In the genomic region with DNA sequence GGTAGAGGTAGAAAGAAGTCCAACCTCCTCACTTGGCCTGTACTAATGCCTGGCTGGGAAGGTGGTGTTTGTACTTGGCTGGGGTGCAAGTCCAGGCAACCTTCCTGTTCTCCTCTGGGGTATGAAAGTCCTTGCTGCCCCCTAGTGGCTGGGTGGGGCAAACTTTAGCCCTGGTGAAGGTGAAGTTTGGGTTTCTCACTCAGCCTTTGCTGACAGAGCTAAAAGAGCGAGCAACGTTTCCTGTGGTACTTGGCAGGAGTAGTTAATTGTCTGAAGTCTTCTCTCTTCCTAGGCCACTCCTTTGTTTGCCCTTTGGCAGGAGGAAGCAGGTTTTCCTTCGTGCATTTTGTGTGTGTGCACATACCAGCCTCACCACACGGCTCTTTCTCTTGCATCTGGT, we compare ENCODE assay signal across 8 mouse cellular contexts. TPM values are rescaled to one million over a fixed set of nuclear protein-coding genes. Genes with fewer than 3 reads are reported as not detected.
DNase-seq lines count a peak whose midpoint lies in the region; ATAC-seq and TF ChIP-seq lines count a peak whose summit lies in the region.

No protein-coding gene starts in this region.

- H3K9me3 ChIP-seq in midbrain, postnatal 0 days (ENCODE audit: low read length), result no peaks in the 10 kb centered on the region
- no peaks in the 10 kb centered on the region for H3K9me3 ChIP-seq in midbrain, embryonic 14.5 days (ENCODE audit: control insufficient read depth, low read length)
- no peaks in the 10 kb centered on the region for H3K9me3 ChIP-seq in forebrain, embryonic 11.5 days (ENCODE audit: control insufficient read depth, low read length)

- H3K9ac ChIP-seq in midbrain, postnatal 0 days (replicated peaks; ENCODE audit: low read length, poor library complexity, severe bottlenecking), result no peak overlapping the region
- H3K9ac ChIP-seq in midbrain, embryonic 14.5 days (replicated peaks; ENCODE audit: low read length), result no peak overlapping the region
- no peak overlapping the region for H3K9ac ChIP-seq in forebrain, embryonic 11.5 days (ENCODE audit: low read length)

- H3K4me2 ChIP-seq in midbrain, postnatal 0 days (ENCODE audit: low read depth, low read length, poor library complexity, severe bottlenecking), result no peak overlapping the region
- H3K4me2 ChIP-seq in midbrain, embryonic 14.5 days (ENCODE audit: low read length), result no peak overlapping the region
- no peak overlapping the region for H3K4me2 ChIP-seq in forebrain, embryonic 11.5 days (ENCODE audit: low read depth, low read length, severe bottlenecking)

- H3K4me1 ChIP-seq in midbrain, postnatal 0 days (ENCODE audit: insufficient read depth, low read length), result no peaks in the 10 kb centered on the region
- peaks cover 8% of the 10 kb centered on the region; the same call in 1 of the 2 replicates for H3K4me1 ChIP-seq in midbrain, embryonic 14.5 days (ENCODE audit: control insufficient read depth, insufficient read depth, low read length)
- no peaks in the 10 kb centered on the region for H3K4me1 ChIP-seq in forebrain, embryonic 11.5 days (replicated peaks; ENCODE audit: control insufficient read depth, insufficient read depth, low read length)

- H3K36me3 ChIP-seq in midbrain, postnatal 0 days (ENCODE audit: insufficient read depth, low read length), result no peaks in the 10 kb centered on the region
- no peaks in the 10 kb centered on the region for H3K36me3 ChIP-seq in midbrain, embryonic 14.5 days (ENCODE audit: control insufficient read depth, insufficient read depth, low read length)
- no peaks in the 10 kb centered on the region for H3K36me3 ChIP-seq in splenic B cell, adult 2 months (ENCODE audit: control insufficient read depth, insufficient read depth, low read length, poor library complexity, severe bottlenecking)
- H3K36me3 ChIP-seq in forebrain, embryonic 11.5 days (ENCODE audit: control insufficient read depth, insufficient read depth, low read length), result no peaks in the 10 kb centered on the region

- peak; percentile 52 for TF ChIP-seq CTCF in midbrain, postnatal 0 days (IDR thresholded peaks at IDR 0.05)
- TF ChIP-seq CTCF in layer of hippocampus, adult 2 months (conservative IDR thresholded peaks at IDR 0.05), result peak; percentile 83

- WGBS in midbrain, postnatal 0 days, result 58% methylated on average over 4 of the region's 4 CpGs
- 56% methylated on average over 4 of the region's 4 CpGs for WGBS in midbrain, embryonic 14.5 days
- WGBS in forebrain, embryonic 11.5 days, result 54% methylated on average over 4 of the region's 4 CpGs

- DNase-seq in midbrain, postnatal 0 days (ENCODE audit: low spot score), result no peak
- DNase-seq in midbrain, embryonic 14.5 days, result no peak
- peak; percentile 59 to 85 for DNase-seq in adrenal gland, adult (ENCODE audit: inconsistent age in 2 of 2, low spot score in 1 of 2)
- DNase-seq in gastrocnemius, adult 8-10 months (ENCODE audit: low spot score in 2 of 2), result peak; percentile 41
- DNase-seq in layer of hippocampus, adult 2 months (ENCODE audit: low spot score in 2 of 2), result peak; percentile 12 to 53
- DNase-seq in lung, postnatal 4 days, result peak; percentile 64 to 73
- DNase-seq in splenic B cell, adult 2 months (ENCODE audit: low read depth, low spot score), result peak; percentile 84
- DNase-seq in forebrain, embryonic 11.5 days (ENCODE audit: low spot score), result no peak

- H3K27me3 ChIP-seq in midbrain, postnatal 0 days (ENCODE audit: insufficient read depth, low read length), result no peaks in the 10 kb centered on the region
- H3K27me3 ChIP-seq in midbrain, embryonic 14.5 days (ENCODE audit: control insufficient read depth, insufficient read depth, low read length), result no peaks in the 10 kb centered on the region
- no peaks in the 10 kb centered on the region for H3K27me3 ChIP-seq in splenic B cell, adult 2 months (ENCODE audit: control insufficient read depth, insufficient read depth, low read length, poor library complexity, severe bottlenecking)
- H3K27me3 ChIP-seq in forebrain, embryonic 11.5 days (ENCODE audit: control insufficient read depth, insufficient read depth, low read length), result no peaks in the 10 kb centered on the region

- no peak for ATAC-seq in midbrain, postnatal 0 days (ENCODE audit: low FRiP score)
- ATAC-seq in midbrain, embryonic 14.5 days (ENCODE audit: low FRiP score, low TSS enrichment), result no peak
- no peak for ATAC-seq in forebrain, embryonic 11.5 days (replicated peaks; ENCODE audit: low FRiP score)

- no peak overlapping the region for H3K4me3 ChIP-seq in midbrain, postnatal 0 days (ENCODE audit: low read depth, low read length)
- no peak overlapping the region for H3K4me3 ChIP-seq in midbrain, embryonic 14.5 days (replicated peaks; ENCODE audit: low read depth, low read length)
- no peak overlapping the region for H3K4me3 ChIP-seq in layer of hippocampus, adult 2 months
- H3K4me3 ChIP-seq in forebrain, embryonic 11.5 days (ENCODE audit: low read depth, low read length), result no peak overlapping the region

- no peak overlapping the region for H3K27ac ChIP-seq in midbrain, postnatal 0 days (ENCODE audit: low read depth, low read length)
- H3K27ac ChIP-seq in midbrain, embryonic 14.5 days (replicated peaks; ENCODE audit: low read depth, low read length), result no peak overlapping the region
- no peak overlapping the region for H3K27ac ChIP-seq in layer of hippocampus, adult 2 months
- no peak overlapping the region for H3K27ac ChIP-seq in forebrain, embryonic 11.5 days (ENCODE audit: low read depth, low read length)

RNA-seq across cellular contexts. Expression of a gene that starts 3.1 kb away (rescaled TPM):
- 12.6 and 20.0 TPM in 2 replicates for total RNA-seq in midbrain, postnatal 0 days (2014; rRNA removed)
- polyA plus RNA-seq in midbrain, postnatal 0 days (2015; fragmentation: Nextera tagmentation; extraction: Ambion mirVana), result 12.5 and 14.1 TPM in 2 replicates
- polyA plus RNA-seq in midbrain, embryonic 14.5 days (2014; fragmentation: Nextera tagmentation; extraction: Ambion mirVana), result 17.3 and 22.2 TPM in 2 replicates
- 1 to 10 TPM; 1.6 to 2.3 (median 1.9) TPM for total RNA-seq in gastrocnemius, adult 8-10 months (2022)
- total RNA-seq in layer of hippocampus, adult 2 months (2021), result 10 to 100 TPM in 1 of 2 experiments, 1 to 10 TPM in 1; 9.8 to 12.6 TPM
- polyA plus RNA-seq in forebrain, embryonic 11.5 days (2014; fragmentation: Nextera tagmentation; extraction: Ambion mirVana), result 29.9 and 30.0 TPM in 2 replicates

RNA-seq across cellular contexts. Expression of a gene that starts 38.0 kb away (rescaled TPM):
- 13.6 and 16.5 TPM in 2 replicates for total RNA-seq in midbrain, postnatal 0 days (2014; rRNA removed)
- polyA plus RNA-seq in midbrain, postnatal 0 days (2015; fragmentation: Nextera tagmentation; extraction: Ambion mirVana), result 22.5 and 23.3 TPM in 2 replicates
- 31.1 and 35.8 TPM in 2 replicates for polyA plus RNA-seq in midbrain, embryonic 14.5 days (2014; fragmentation: Nextera tagmentation; extraction: Ambion mirVana)
- not detected for total RNA-seq in gastrocnemius, adult 8-10 months (2022)
- 1 to 10 TPM; 3.6 to 4.0 TPM for total RNA-seq in layer of hippocampus, adult 2 months (2021)
- polyA plus RNA-seq in forebrain, embryonic 11.5 days (2014; fragmentation: Nextera tagmentation; extraction: Ambion mirVana), result 4.5 and 4.9 TPM in 2 replicates

Comparison
In these comparisons a context has a peak if more than half of its experiments do, and no peak if none do; other contexts are left out.
1. DNase-seq: peak in adrenal gland, adult (2 of 2), gastrocnemius, adult 8-10 months (2 of 2), layer of hippocampus, adult 2 months (2 of 2), lung, postnatal 4 days (2 of 2) and splenic B cell, adult 2 months (single experiment); none in midbrain, postnatal 0 days (single experiment), midbrain, embryonic 14.5 days (single experiment) and forebrain, embryonic 11.5 days (single experiment).
2. RNA of a gene that starts 38.0 kb away (total RNA-seq): 13.6 to 16.5 TPM in midbrain, postnatal 0 days and 3.6 to 4.0 TPM in layer of hippocampus, adult 2 months; not detected in gastrocnemius, adult 8-10 months; every median in the first group is over 4 times any median in the second.